Mouse (Mus musculus) megakaryocyte progenitor cell, adult 5-6 weeks (primary cell): ENCODE data around the gene Gpr88. TPM values are rescaled to one million over a fixed set of nuclear protein-coding genes. Genes with fewer than 3 reads are reported as not detected.

Experiments used
- ATAC-seq: replicated peaks from 2 replicates; pipeline ENCODE4 v1.8.0; 2016; ENCODE audit warnings: mild to moderate bottlenecking, moderate TSS enrichment, inconsistent platforms; ENCODE audit not compliant: poor library complexity
- total RNA-seq, 2 experiments: library from RNA; stranded (forward) in 1 of 2; stranded (reverse) in 1 of 2; fragments of 157-497, 149-512 nt in 1 of 2; fragments of 200-1000 nt in 1 of 2; gene quantifications; 2 replicates each; pipeline versions ENCODE4 v1.2.3 to v1.2.4; 2015 to 2017

The Gpr88 gene
- total RNA-seq (2015) (not detected in 2 replicates), total RNA-seq (2017) (not detected in 2 replicates)

- ATAC-seq = no peak
Measured at GRCm38 (mm10) chr3:116253077-116253531, at the start of gene Gpr88. TSS of gene Gpr88 (minus strand) at chr3:116253503.

- no peak for ATAC-seq
Measured at GRCm38 (mm10) chr3:116302581-116302980, 49.3 kb upstream of the Gpr88 start.

- no peak for ATAC-seq
Measured at GRCm38 (mm10) chr3:116301754-116302153, 48.5 kb upstream of the Gpr88 start.

- no peak for ATAC-seq
Measured at GRCm38 (mm10) chr3:116298727-116299126, 45.4 kb upstream of the Gpr88 start.

GRCm38 (mm10) chr3:116298003-116298402, 44.7 kb upstream of the Gpr88 start:
- no peak for ATAC-seq

- ATAC-seq = no peak
Measured at GRCm38 (mm10) chr3:116297170-116297569, 43.9 kb upstream of the Gpr88 start.

GRCm38 (mm10) chr3:116290041-116290815, 36.9 kb upstream of the Gpr88 start:
- ATAC-seq = no peak

GRCm38 (mm10) chr3:116288833-116289232, 35.5 kb upstream of the Gpr88 start:
- no peak for ATAC-seq

GRCm38 (mm10) chr3:116284735-116285134, 31.4 kb upstream of the Gpr88 start:
- no peak for ATAC-seq

- no peak for ATAC-seq
Measured at GRCm38 (mm10) chr3:116283996-116284395, 30.7 kb upstream of the Gpr88 start.

GRCm38 (mm10) chr3:116281663-116282062, 28.4 kb upstream of the Gpr88 start:
- ATAC-seq = no peak

- no peak for ATAC-seq
Measured at GRCm38 (mm10) chr3:116277146-116277545, 23.8 kb upstream of the Gpr88 start.

GRCm38 (mm10) chr3:116271679-116272078, 18.4 kb upstream of the Gpr88 start:
- no peak for ATAC-seq

- ATAC-seq = no peak
Measured at GRCm38 (mm10) chr3:116267036-116267654, 13.8 kb upstream of the Gpr88 start.

GRCm38 (mm10) chr3:116266360-116266759, 13.1 kb upstream of the Gpr88 start:
- no peak for ATAC-seq

- no peak for ATAC-seq
Measured at GRCm38 (mm10) chr3:116263977-116264376, 10.7 kb upstream of the Gpr88 start.

- no peak for ATAC-seq
Measured at GRCm38 (mm10) chr3:116263061-116263460, 9.8 kb upstream of the Gpr88 start.

GRCm38 (mm10) chr3:116256104-116256503, 2.8 kb upstream of the Gpr88 start:
- peak; percentile 70 for ATAC-seq

- ATAC-seq = peak; percentile 23; the same call in 1 of the 2 replicates
Measured at GRCm38 (mm10) chr3:116252255-116253040, 855 bp downstream of the Gpr88 start.

- peak; percentile 23; the same call in 1 of the 2 replicates for ATAC-seq
Measured at GRCm38 (mm10) chr3:116251481-116252254, 1.6 kb downstream of the Gpr88 start.

GRCm38 (mm10) chr3:116249026-116249425, 4.3 kb downstream of the Gpr88 start:
- ATAC-seq = no peak
